24 mouse cellular contexts compared by ENCODE assay signal in the genomic region with DNA sequence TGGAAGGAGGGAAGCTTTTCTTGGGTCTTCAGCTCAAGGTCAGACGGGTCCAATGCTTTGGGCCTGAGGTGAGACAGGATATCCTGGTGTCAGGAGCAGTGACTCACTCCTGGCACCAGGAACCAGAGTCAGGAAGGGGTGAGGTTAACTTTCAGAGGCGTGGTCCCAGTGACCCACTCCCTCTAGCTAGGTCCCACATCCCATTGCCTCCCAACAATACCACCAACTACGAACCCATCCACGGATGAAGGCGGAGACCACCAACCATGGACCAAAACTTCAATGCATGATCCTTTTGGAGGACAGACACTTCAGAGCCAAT. TPM values are rescaled to one million over a fixed set of nuclear protein-coding genes. Genes with fewer than 3 reads are reported as not detected.
DNase-seq lines count a peak whose midpoint lies in the region; ATAC-seq and TF ChIP-seq lines count a peak whose summit lies in the region.
"Had no signal": no experiment of that assay in that cellular context is flagged by ENCODE, and none has a peak within 500 bp of the region (broad histone marks: within the 10 kb centered on the region; RNA-seq: fewer than 3 reads in every experiment).

No protein-coding gene starts in this region.

- no peaks in the 10 kb centered on the region for H3K9me3 ChIP-seq in intestine, embryonic 16.5 days (ENCODE audit: control insufficient read depth, low read length)
- no peaks in the 10 kb centered on the region for H3K9me3 ChIP-seq in forebrain, embryonic 16.5 days (ENCODE audit: control insufficient read depth, low read length)
- H3K9me3 ChIP-seq: embryonic facial prominence, embryonic 12.5 days; embryonic facial prominence, embryonic 15.5 days; heart, embryonic 10.5 days; heart, embryonic 13.5 days; hindbrain, embryonic 10.5 days; hindbrain, embryonic 13.5 days had no signal

- no peaks in the 10 kb centered on the region for H3K79me2 ChIP-seq in heart, adult 2 months (replicated peaks; ENCODE audit: control insufficient read depth, insufficient read depth, low read length)

- no peaks in the 10 kb centered on the region for H3K36me3 ChIP-seq in heart, adult 2 months (ENCODE audit: control insufficient read depth, insufficient read depth, low read length)
- H3K36me3 ChIP-seq in intestine, embryonic 16.5 days (ENCODE audit: control insufficient read depth, insufficient read depth, low read length): no peaks in the 10 kb centered on the region
- no peaks in the 10 kb centered on the region for H3K36me3 ChIP-seq in forebrain, embryonic 16.5 days (ENCODE audit: control insufficient read depth, insufficient read depth)
- H3K36me3 ChIP-seq: embryonic facial prominence, embryonic 12.5 days; embryonic facial prominence, embryonic 15.5 days; heart, embryonic 10.5 days; heart, embryonic 13.5 days; hindbrain, embryonic 10.5 days; hindbrain, embryonic 13.5 days had no signal

- WGBS in heart, adult 2 months: 66% methylated on average over 5 of the region's 5 CpGs
- 85% methylated on average over 5 of the region's 5 CpGs for WGBS in intestine, embryonic 16.5 days
- WGBS in forebrain, embryonic 16.5 days: 91% methylated on average over 5 of the region's 5 CpGs

- no peak overlapping the region for H3K9ac ChIP-seq in heart, adult 2 months (ENCODE audit: low read depth, low read length)
- H3K9ac ChIP-seq in intestine, embryonic 16.5 days (ENCODE audit: low read depth, low read length): no peak overlapping the region
- no peak overlapping the region for H3K9ac ChIP-seq in forebrain, embryonic 16.5 days (replicated peaks; ENCODE audit: low read depth, low read length)
- H3K9ac ChIP-seq: embryonic facial prominence, embryonic 12.5 days; embryonic facial prominence, embryonic 15.5 days; heart, embryonic 13.5 days; hindbrain, embryonic 13.5 days had no signal

- peaks cover 3% of the 10 kb centered on the region; the same call in 1 of the 2 replicates for H3K4me1 ChIP-seq in heart, adult 2 months (ENCODE audit: control insufficient read depth, insufficient read depth, low read length)
- H3K4me1 ChIP-seq in brown adipose tissue, adult 24 weeks (ENCODE audit: control insufficient read depth, insufficient read depth, insufficient read length, low read length): no peaks in the 10 kb centered on the region
- no peaks in the 10 kb centered on the region for H3K4me1 ChIP-seq in intestine, embryonic 16.5 days (ENCODE audit: control insufficient read depth, insufficient read depth, low read length)
- H3K4me1 ChIP-seq in forebrain, embryonic 16.5 days (replicated peaks; ENCODE audit: control insufficient read depth, insufficient read depth, low read length): no peaks in the 10 kb centered on the region
- H3K4me1 ChIP-seq: embryonic facial prominence, embryonic 12.5 days; embryonic facial prominence, embryonic 15.5 days; heart, embryonic 10.5 days; heart, embryonic 13.5 days; hindbrain, embryonic 13.5 days had no signal

- no peak overlapping the region for H3K4me3 ChIP-seq in heart, adult 2 months
- H3K4me3 ChIP-seq in brown adipose tissue, adult 24 weeks (ENCODE audit: insufficient read depth, low read depth, low read length): no peak overlapping the region
- H3K4me3 ChIP-seq in intestine, embryonic 16.5 days (ENCODE audit: low read length): no peak overlapping the region
- no peak overlapping the region for H3K4me3 ChIP-seq in forebrain, embryonic 16.5 days (replicated peaks; ENCODE audit: low read length)
- H3K4me3 ChIP-seq: embryonic facial prominence, embryonic 12.5 days; embryonic facial prominence, embryonic 15.5 days; heart, embryonic 10.5 days; heart, embryonic 13.5 days; hindbrain, embryonic 10.5 days; hindbrain, embryonic 13.5 days had no signal

- H3K27ac ChIP-seq in heart, adult 2 months: peak overlapping the region; percentile 57
- 0 out of 2 replicates have a peak overlapping the region, but pooled peaks have one; percentile 25 for H3K27ac ChIP-seq in brown adipose tissue, adult 24 weeks (replicated peaks; ENCODE audit: low read depth, low read length)
- H3K27ac ChIP-seq in intestine, embryonic 16.5 days (ENCODE audit: low read length): no peak overlapping the region
- no peak overlapping the region for H3K27ac ChIP-seq in forebrain, embryonic 16.5 days (ENCODE audit: low read length)
- H3K27ac ChIP-seq: embryonic facial prominence, embryonic 12.5 days; embryonic facial prominence, embryonic 15.5 days; heart, embryonic 10.5 days; heart, embryonic 13.5 days; hindbrain, embryonic 10.5 days; hindbrain, embryonic 13.5 days had no signal

- no peak overlapping the region for H3K4me2 ChIP-seq in intestine, embryonic 16.5 days (ENCODE audit: low read depth, low read length)
- no peak overlapping the region for H3K4me2 ChIP-seq in forebrain, embryonic 16.5 days (ENCODE audit: low read length)
- H3K4me2 ChIP-seq: embryonic facial prominence, embryonic 12.5 days; embryonic facial prominence, embryonic 15.5 days; heart, embryonic 13.5 days; hindbrain, embryonic 13.5 days had no signal

- no peak for TF ChIP-seq POLR2A in heart, adult 2 months (IDR thresholded peaks at IDR 0.05; ENCODE audit: insufficient read depth, low read depth, low read length)

- no peak for TF ChIP-seq CTCF in heart, adult 2 months (IDR thresholded peaks at IDR 0.05)

- H3K27me3 ChIP-seq in heart, adult 2 months (ENCODE audit: control insufficient read depth, insufficient read depth, low read length): no peaks in the 10 kb centered on the region
- H3K27me3 ChIP-seq in intestine, embryonic 16.5 days (replicated peaks; ENCODE audit: control insufficient read depth, insufficient read depth, low read length): no peaks in the 10 kb centered on the region
- no peaks in the 10 kb centered on the region for H3K27me3 ChIP-seq in forebrain, embryonic 16.5 days (replicated peaks; ENCODE audit: control insufficient read depth, insufficient read depth, low read length)
- H3K27me3 ChIP-seq: embryonic facial prominence, embryonic 12.5 days; embryonic facial prominence, embryonic 15.5 days; hindbrain, embryonic 13.5 days had no signal

- intact Hi-C loops in heart, adult 2 months (cut with DNase I): no loop called here
- intact Hi-C loops in heart, postnatal 25 days (cut with DNase I): no loop called here

- TF ChIP-seq EP300 in heart, adult 2 months (IDR thresholded peaks at IDR 0.05; ENCODE audit: insufficient read depth, low read depth, low read length): no peak

- no peak for DNase-seq in heart, adult 2 months
- no peak for DNase-seq in heart, postnatal 25 days (ENCODE audit: low spot score)
- no peak for DNase-seq in layer of hippocampus, adult 8-10 months (ENCODE audit: low spot score in 2 of 2)
- DNase-seq: cerebellum, adult 11 months; cerebellum, adult 9-11 months; gastrocnemius, postnatal 10 days; heart, postnatal 36 days; kidney, adult 11 months had no signal

- peak; percentile 43; the same call in 1 of the 2 replicates for ATAC-seq in intestine, embryonic 16.5 days
- ATAC-seq in forebrain, embryonic 16.5 days: no peak
- ATAC-seq: forebrain, embryonic 14.5 days had no signal

RNA-seq across cellular contexts. Expression of a gene that starts 8.1 kb away (rescaled TPM):
- total RNA-seq in heart, adult 2 months (2021): under 1 TPM in 1 of 2 experiments, not detected in 1; 0.21 TPM
- 0.20 TPM in 1 of 2 replicates, not detected in the other for polyA plus RNA-seq in heart, adult 2 months (2012; rRNA removed)
- total RNA-seq in heart, postnatal 25 days (2021): under 1 TPM in 1 of 2 experiments, not detected in 1; 0.08 TPM
- not detected in 2 replicates for polyA plus RNA-seq in brown adipose tissue, adult 24 weeks (2012; ENCODE audit: insufficient read depth, insufficient read length, missing spikeins)
- 2.2 and 3.7 TPM in 2 replicates for polyA plus RNA-seq in intestine, embryonic 16.5 days (2015; fragmentation: Nextera tagmentation; extraction: Ambion mirVana)
- not detected in 2 replicates for polyA plus RNA-seq in forebrain, embryonic 16.5 days (2015; fragmentation: Nextera tagmentation; extraction: Ambion mirVana)
- under 1 TPM in 1 of 4 experiments, not detected in 3; 0.17 TPM for total RNA-seq in layer of hippocampus, adult 8-10 months (2022)
- total RNA-seq: adrenal gland, adult 18-20 months; adrenal gland, postnatal 36 days; common myeloid progenitor, adult 5-6 weeks; ES-E14; gastrocnemius, postnatal 10 days had no signal
- polyA plus RNA-seq: embryonic facial prominence, embryonic 15.5 days; forebrain, embryonic 11.5 days; heart, embryonic 10.5 days; heart, embryonic 13.5 days; heart, embryonic 16.5 days; hindbrain, embryonic 10.5 days had no signal

RNA-seq across cellular contexts. Expression of a gene that starts 40.8 kb away (rescaled TPM):
- 10 to 100 TPM; 13.6 to 13.7 TPM for total RNA-seq in heart, adult 2 months (2021)
- polyA plus RNA-seq in heart, adult 2 months (2012; rRNA removed): 14.5 and 21.9 TPM in 2 replicates
- total RNA-seq in heart, postnatal 25 days (2021): 10 to 100 TPM; 10.7 to 11.4 TPM
- polyA plus RNA-seq in brown adipose tissue, adult 24 weeks (2012; ENCODE audit: insufficient read depth, insufficient read length, missing spikeins): 4.5 and 5.1 TPM in 2 replicates
- polyA plus RNA-seq in intestine, embryonic 16.5 days (2015; fragmentation: Nextera tagmentation; extraction: Ambion mirVana): 11.3 and 13.7 TPM in 2 replicates
- 2.6 and 2.8 TPM in 2 replicates for polyA plus RNA-seq in forebrain, embryonic 16.5 days (2015; fragmentation: Nextera tagmentation; extraction: Ambion mirVana)
- 1 to 10 TPM; 2.0 to 2.8 (median 2.4) TPM for total RNA-seq in layer of hippocampus, adult 8-10 months (2022)
- total RNA-seq: common myeloid progenitor, adult 5-6 weeks had no signal

Comparison
In these comparisons a context has a peak if more than half of its experiments do, and no peak if none do; other contexts are left out.
1. H3K27ac ChIP-seq: peak in heart, adult 2 months (single experiment) and brown adipose tissue, adult 24 weeks (single experiment); none in intestine, embryonic 16.5 days (single experiment) and forebrain, embryonic 16.5 days (single experiment).